Mouse (Mus musculus) G1E (cell line): Measurements from ENCODE around the gene Ick.

ENCODE experiments used
- CTCF ChIP-seq: IDR thresholded peaks from 2 replicates; pipeline ENCODE4 v1.5.1; 2012; ENCODE audit warnings: low read depth, low read length, inconsistent platforms, mixed read lengths
- GATA1 ChIP-seq: IDR thresholded peaks from 2 replicates; pipeline ENCODE4 v1.6.1; 2012; ENCODE audit warnings: borderline replicate concordance, low read length, inconsistent platforms, mixed read lengths
- TAL1 ChIP-seq: conservative IDR thresholded peaks from 2 replicates; pipeline ENCODE4 v1.6.1; 2012; ENCODE audit warnings: low read depth, low read length, inconsistent platforms, mixed read lengths

DNA sequence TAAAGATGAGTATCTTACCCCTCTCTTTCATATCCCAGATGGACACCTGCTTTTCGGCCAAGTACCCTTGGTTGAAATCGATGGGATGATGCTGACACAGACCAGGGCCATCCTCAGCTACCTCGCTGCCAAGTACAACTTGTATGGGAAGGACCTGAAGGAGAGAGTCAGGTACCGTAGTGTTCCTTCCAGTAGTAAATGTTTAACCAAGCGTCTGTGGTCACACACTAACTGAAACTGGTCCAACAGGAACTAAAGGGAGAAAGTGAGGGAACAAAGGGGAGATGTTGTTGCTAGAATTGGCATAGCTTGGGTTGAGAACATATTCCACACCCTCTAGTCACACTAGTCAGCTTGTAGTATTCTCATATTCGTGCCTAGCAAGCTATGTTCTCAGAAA is 95.2 kb downstream of the Ick start:
- TF ChIP-seq CTCF (no peak), GATA1 (no peak), TAL1 (no peak)
